Mouse (Mus musculus): ENCODE measurements around the gene Gm10842.

GRCm38 (mm10) chr11:105180471-105181091 is 33.9 kb downstream of the Gm10842 start:
- TF ChIP-seq CTCF (IDR thresholded peaks at IDR 0.05; ENCODE audit: low read depth, low read length) (no peak), POLR2A (IDR thresholded peaks at IDR 0.05; ENCODE audit: extremely low read depth, insufficient read depth, low read length) (no peak)

Data from liver, adult 2 months (tissue).